Mouse (Mus musculus) limb, embryonic 15.5 days (tissue): ENCODE data around the gene Zfhx3. TPM values are rescaled to one million over a fixed set of nuclear protein-coding genes. Genes with fewer than 3 reads are reported as not detected.

Experiments
- ATAC-seq: fragments of 200-750 bp; cut with Nextera tagmentation; 2 replicates; pipeline ENCODE4 v1.8.0; 2017; ENCODE audit warnings: low read depth, moderate TSS enrichment; ENCODE audit not compliant: insufficient number of reproducible peaks, low FRiP score, low TSS enrichment
- H3K27ac ChIP-seq: fragments of 300-500 bp; sonication (generic); 2 replicates; pipeline ENCODE4 v1.5.1; 2015; ENCODE audit warnings: moderate library complexity, mild to moderate bottlenecking, inconsistent platforms
- H3K27me3 ChIP-seq: fragments of 300-500 bp; sonication (generic); 2 replicates; pipeline ENCODE4 v1.6.1; 2015; ENCODE audit warnings: inconsistent platforms
- H3K36me3 ChIP-seq: fragments of 300-500 bp; sonication (generic); 2 replicates; pipeline ENCODE4 v1.6.1; 2015; ENCODE audit warnings: inconsistent platforms
- H3K4me1 ChIP-seq: fragments of 300-500 bp; sonication (generic); 2 replicates; pipeline ENCODE4 v1.6.1; 2015; ENCODE audit warnings: inconsistent platforms
- H3K4me2 ChIP-seq: fragments of 300-500 bp; sonication (generic); 2 replicates; pipeline ENCODE4 v1.6.1; 2015; ENCODE audit warnings: mild to moderate bottlenecking, inconsistent platforms
- H3K4me3 ChIP-seq: fragments of 300-500 bp; sonication (generic); 2 replicates; pipeline ENCODE4 v1.5.1; 2015; ENCODE audit warnings: mild to moderate bottlenecking, inconsistent platforms
- H3K9ac ChIP-seq: fragments of 300-500 bp; sonication (generic); 2 replicates; pipeline ENCODE4 v1.6.1; 2015; ENCODE audit warnings: inconsistent platforms
- H3K9me3 ChIP-seq: fragments of 300-500 bp; sonication (generic); 2 replicates; pipeline ENCODE4 v1.6.1; 2016; ENCODE audit warnings: inconsistent platforms
- WGBS: fragments of 180-500 bp; shearing (Covaris S2); methylation state at CpG from one replicate; pipeline ENCODE4 v1.1.7; 2015; 5-methylcytosine and 5-hydroxymethylcytosine counted together
- polyA plus RNA-seq: library from polyadenylated mRNA; unstranded; fragments of >200 nt; fragmentation: Nextera tagmentation; extraction: Ambion mirVana; gene quantifications from 2 replicates; pipeline ENCODE4 v1.2.1, GENCODE M21; 2015

The Zfhx3 gene
- polyA plus RNA-seq, 1 experiment from 2014 or later, result 19.3 TPM

GRCm38 (mm10) chr8:108870371-108870770 lies 927.9 kb downstream of the Zfhx3 start:
- no peaks in the 10 kb centered on the region for H3K27me3 ChIP-seq
- H3K9me3 ChIP-seq, result no peaks in the 10 kb centered on the region
- no peak overlapping the region for H3K27ac ChIP-seq
- H3K4me3 ChIP-seq, result no peak overlapping the region
- 89% methylated on average over 3 of the region's 3 CpGs for WGBS
- H3K4me2 ChIP-seq, result no peak overlapping the region
- 0 out of 2 replicates have a peak, but pooled peaks have one; percentile 40 for ATAC-seq
- H3K4me1 ChIP-seq, result peaks cover 22% of the 10 kb centered on the region
- H3K9ac ChIP-seq, result no peak overlapping the region
- peaks cover 8% of the 10 kb centered on the region; the same call in 1 of the 2 replicates for H3K36me3 ChIP-seq

GRCm38 (mm10) chr8:108875722-108876121 lies 933.3 kb downstream of the Zfhx3 start:
- no peak overlapping the region for H3K4me2 ChIP-seq
- H3K27me3 ChIP-seq, result no peaks in the 10 kb centered on the region
- H3K4me1 ChIP-seq, result peaks cover 4% of the 10 kb centered on the region
- no peak overlapping the region for H3K27ac ChIP-seq
- no peaks in the 10 kb centered on the region for H3K9me3 ChIP-seq
- 88% methylated on average over 5 of the region's 5 CpGs for WGBS
- H3K36me3 ChIP-seq, result peaks cover 8% of the 10 kb centered on the region; the same call in 1 of the 2 replicates
- ATAC-seq, result no peak
- H3K4me3 ChIP-seq, result no peak overlapping the region
- H3K9ac ChIP-seq, result no peak overlapping the region

GRCm38 (mm10) chr8:108880101-108880500 lies 937.7 kb downstream of the Zfhx3 start:
- 69% methylated on average over 6 of the region's 6 CpGs for WGBS
- no peak for ATAC-seq
- Histone ChIP-seq H3K4me3 (no peak overlapping the region), H3K27ac (no peak overlapping the region), H3K27me3 (no peaks in the 10 kb centered on the region), H3K4me1 (peaks cover 12% of the 10 kb centered on the region), H3K9ac (no peak overlapping the region), H3K9me3 (no peaks in the 10 kb centered on the region), H3K4me2 (no peak overlapping the region), H3K36me3 (no peaks in the 10 kb centered on the region)

- H3K4me2 ChIP-seq, result no peak overlapping the region
- H3K4me1 ChIP-seq, result peaks cover 22% of the 10 kb centered on the region
- WGBS, result 86% methylated on average over 7 of the region's 7 CpGs
- no peaks in the 10 kb centered on the region for H3K9me3 ChIP-seq
- no peaks in the 10 kb centered on the region for H3K36me3 ChIP-seq
- no peaks in the 10 kb centered on the region for H3K27me3 ChIP-seq
- no peak for ATAC-seq
- no peak overlapping the region for H3K4me3 ChIP-seq
- no peak overlapping the region for H3K9ac ChIP-seq
- no peak overlapping the region for H3K27ac ChIP-seq
These were observed 938.9 kb downstream of the Zfhx3 start for GRCm38 (mm10) chr8:108881336-108881735.

- no peak overlapping the region for H3K9ac ChIP-seq
- H3K9me3 ChIP-seq, result no peaks in the 10 kb centered on the region
- 75% methylated on average over 9 of the region's 9 CpGs for WGBS
- no peak overlapping the region for H3K27ac ChIP-seq
- peaks cover 29% of the 10 kb centered on the region for H3K4me1 ChIP-seq
- no peaks in the 10 kb centered on the region for H3K36me3 ChIP-seq
- H3K4me3 ChIP-seq, result no peak overlapping the region
- ATAC-seq, result no peak
- H3K4me2 ChIP-seq, result no peak overlapping the region
- no peaks in the 10 kb centered on the region for H3K27me3 ChIP-seq
These were observed 939.6 kb downstream of the Zfhx3 start for GRCm38 (mm10) chr8:108882073-108882472.

- no peak for ATAC-seq
- Histone ChIP-seq H3K36me3 (no peaks in the 10 kb centered on the region), H3K9ac (no peak overlapping the region), H3K4me1 (peaks cover 38% of the 10 kb centered on the region), H3K27me3 (no peaks in the 10 kb centered on the region), H3K27ac (no peak overlapping the region), H3K4me2 (no peak overlapping the region), H3K4me3 (no peak overlapping the region), H3K9me3 (no peaks in the 10 kb centered on the region)
- 69% methylated on average over 6 of the region's 6 CpGs for WGBS
These were observed 940.9 kb downstream of the Zfhx3 start for GRCm38 (mm10) chr8:108883381-108883780.

GRCm38 (mm10) chr8:108884947-108885346 lies 942.5 kb downstream of the Zfhx3 start:
- Histone ChIP-seq H3K36me3 (no peaks in the 10 kb centered on the region), H3K9me3 (no peaks in the 10 kb centered on the region), H3K4me3 (no peak overlapping the region), H3K4me2 (no peak overlapping the region), H3K9ac (no peak overlapping the region), H3K4me1 (peaks cover 46% of the 10 kb centered on the region), H3K27me3 (no peaks in the 10 kb centered on the region), H3K27ac (0 out of 2 replicates have a peak overlapping the region, but pooled peaks have one; percentile 18)
- WGBS, result 50% methylated on average over 4 of the region's 4 CpGs
- ATAC-seq, result no peak

- H3K27ac ChIP-seq, result 0 out of 2 replicates have a peak overlapping the region, but pooled peaks have one; percentile 18
- WGBS, result 62% methylated on average over 14 of the region's 14 CpGs
These were observed 943.0 kb downstream of the Zfhx3 start for GRCm38 (mm10) chr8:108885450-108885849.

GRCm38 (mm10) chr8:108885861-108886260 lies 943.4 kb downstream of the Zfhx3 start:
- no peaks in the 10 kb centered on the region for H3K9me3 ChIP-seq
- H3K36me3 ChIP-seq, result no peaks in the 10 kb centered on the region
- WGBS, result 68% methylated on average over 12 of the region's 12 CpGs
- no peak overlapping the region for H3K4me3 ChIP-seq
- H3K4me1 ChIP-seq, result peaks cover 46% of the 10 kb centered on the region
- no peak for ATAC-seq
- no peak overlapping the region; the same call in 1 of the 2 replicates for H3K27ac ChIP-seq
- no peak overlapping the region for H3K4me2 ChIP-seq
- no peaks in the 10 kb centered on the region for H3K27me3 ChIP-seq
- no peak overlapping the region for H3K9ac ChIP-seq

More at GRCm38 (mm10) chr8:108885450-108885849, 943.0 kb downstream of the Zfhx3 start:
- H3K9me3 ChIP-seq, result no peaks in the 10 kb centered on the region
- no peak overlapping the region for H3K4me3 ChIP-seq
- H3K4me2 ChIP-seq, result no peak overlapping the region
- no peaks in the 10 kb centered on the region for H3K27me3 ChIP-seq
- peaks cover 46% of the 10 kb centered on the region for H3K4me1 ChIP-seq
- ATAC-seq, result no peak
- H3K36me3 ChIP-seq, result no peaks in the 10 kb centered on the region
- H3K9ac ChIP-seq, result no peak overlapping the region

- peaks cover 46% of the 10 kb centered on the region for H3K4me1 ChIP-seq
- peak overlapping the region; percentile 25 for H3K4me3 ChIP-seq
- H3K9me3 ChIP-seq, result no peaks in the 10 kb centered on the region
- WGBS, result 29% methylated on average over 12 of the region's 12 CpGs
- no peak for ATAC-seq
- peak overlapping the region; percentile 34 for H3K4me2 ChIP-seq
- H3K36me3 ChIP-seq, result no peaks in the 10 kb centered on the region
- H3K9ac ChIP-seq, result no peak overlapping the region
- no peak overlapping the region for H3K27ac ChIP-seq
- no peaks in the 10 kb centered on the region for H3K27me3 ChIP-seq
These were observed 944.3 kb downstream of the Zfhx3 start for GRCm38 (mm10) chr8:108886599-108887255.

GRCm38 (mm10) chr8:108887256-108887615 lies 944.8 kb downstream of the Zfhx3 start:
- Histone ChIP-seq H3K4me1 (peaks cover 46% of the 10 kb centered on the region), H3K27me3 (no peaks in the 10 kb centered on the region), H3K4me3 (no peak overlapping the region), H3K9ac (no peak overlapping the region), H3K36me3 (no peaks in the 10 kb centered on the region), H3K27ac (no peak overlapping the region), H3K9me3 (no peaks in the 10 kb centered on the region), H3K4me2 (0 out of 2 replicates have a peak overlapping the region, but pooled peaks have one; percentile 34)
- 64% methylated on average over 14 of the region's 14 CpGs for WGBS
- no peak for ATAC-seq

GRCm38 (mm10) chr8:108887890-108888289 lies 945.4 kb downstream of the Zfhx3 start:
- H3K4me1 ChIP-seq, result peaks cover 46% of the 10 kb centered on the region
- no peak overlapping the region for H3K27ac ChIP-seq
- no peaks in the 10 kb centered on the region for H3K9me3 ChIP-seq
- no peak overlapping the region for H3K4me3 ChIP-seq
- no peak overlapping the region for H3K4me2 ChIP-seq
- H3K36me3 ChIP-seq, result no peaks in the 10 kb centered on the region
- H3K27me3 ChIP-seq, result no peaks in the 10 kb centered on the region
- ATAC-seq, result no peak
- WGBS, result 86% methylated on average over 8 of the region's 8 CpGs
- H3K9ac ChIP-seq, result no peak overlapping the region
